Mouse (Mus musculus): Measurements from ENCODE around the gene Myo1c. TPM values are rescaled to one million over a fixed set of nuclear protein-coding genes. Genes with fewer than 3 reads are reported as not detected.

Myo1c gene
- 10 to 100 TPM; 18.0 to 20.7 TPM for total RNA-seq (2021)

DNA sequence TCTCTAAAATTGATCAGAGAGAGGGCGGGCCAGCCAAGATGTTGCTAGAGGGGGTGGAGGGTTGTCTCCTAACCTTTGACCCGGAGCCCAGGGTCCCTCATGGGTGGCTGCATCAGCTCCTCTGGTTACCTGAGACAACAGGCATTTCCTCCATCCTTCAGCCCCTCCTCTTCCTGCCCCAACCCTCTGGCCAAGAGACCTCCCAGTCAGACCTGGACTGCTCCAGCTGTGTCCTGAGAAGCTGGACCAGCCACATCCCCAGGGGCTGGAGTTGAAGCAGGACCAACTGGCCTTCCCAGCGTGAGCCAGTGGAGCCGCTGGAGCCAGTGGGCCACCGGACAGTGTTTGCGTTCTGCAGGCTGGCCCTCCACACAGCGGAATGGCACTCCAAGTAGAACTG is at the start of gene Myo1c:
TSS of gene Myo1c (plus strand) at position 194 of the 400 bp plus-strand sequence.
- intact Hi-C loops (cut with DNase I): no loop called here
- DNase-seq (ENCODE audit: low spot score in 2 of 2): no peak

- intact Hi-C loops (cut with DNase I): no loop called here
- DNase-seq (ENCODE audit: low spot score in 2 of 2): no peak
Observed at GRCm38 (mm10) chr11:75604826-75605225, 45.5 kb upstream of the Myo1c start.

DNA sequence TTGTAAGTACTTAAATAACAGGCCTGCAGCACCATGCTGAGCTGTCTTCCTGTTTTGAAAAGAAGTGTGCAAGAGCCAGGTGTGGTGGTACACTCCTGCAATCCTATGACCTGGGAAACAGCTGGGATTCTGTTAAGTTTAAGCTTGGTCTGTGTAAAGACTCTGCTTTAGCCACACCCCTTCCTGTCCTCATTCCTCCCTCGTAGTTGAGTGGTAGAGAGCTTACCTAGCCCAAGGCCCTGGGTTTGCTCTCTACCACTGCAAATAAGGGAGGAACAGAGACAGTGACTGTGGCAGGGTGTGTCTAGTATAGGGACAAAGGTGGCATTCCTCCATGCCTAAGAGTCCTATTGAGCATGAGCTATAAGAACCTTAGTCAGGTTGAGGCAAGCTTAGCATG is 45.0 kb upstream of the Myo1c start:
- intact Hi-C loops (cut with DNase I): no loop called here
- no peak for DNase-seq (ENCODE audit: low spot score in 2 of 2)

- DNase-seq (ENCODE audit: low spot score in 2 of 2): no peak
- intact Hi-C loops (cut with DNase I): no loop called here
Observed at GRCm38 (mm10) chr11:75608776-75609175, 41.5 kb upstream of the Myo1c start.

DNA sequence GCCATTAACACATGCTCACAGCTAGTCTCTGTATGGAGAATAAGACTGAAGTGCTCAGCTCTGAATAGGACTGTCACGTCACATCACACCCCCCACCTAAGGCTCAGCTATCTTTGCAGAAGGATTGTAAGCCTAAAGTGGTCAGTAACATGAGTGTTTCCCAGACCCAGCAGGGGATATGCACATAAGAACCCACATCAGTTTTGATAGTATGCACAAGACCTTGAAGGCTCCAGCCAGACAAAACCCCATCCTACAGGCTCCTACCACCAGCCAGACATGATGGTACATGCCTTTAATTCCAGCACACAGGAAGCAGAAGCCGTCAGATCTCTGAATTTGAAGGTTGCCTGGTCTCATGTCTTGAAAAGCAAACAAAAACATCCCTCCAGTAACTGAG is 40.3 kb upstream of the Myo1c start:
- intact Hi-C loops (cut with DNase I): no loop called here

GRCm38 (mm10) chr11:75614769-75615168 is 35.5 kb upstream of the Myo1c start:
- intact Hi-C loops (cut with DNase I): no loop called here
- DNase-seq (ENCODE audit: low spot score in 2 of 2): no peak

More for the DNA sequence above, 40.3 kb upstream of the Myo1c start:
- DNase-seq (ENCODE audit: low spot score in 2 of 2): no peak

- intact Hi-C loops (cut with DNase I): no loop called here
- no peak for DNase-seq (ENCODE audit: low spot score in 2 of 2)
Observed at GRCm38 (mm10) chr11:75615556-75615955, 34.7 kb upstream of the Myo1c start.

DNA sequence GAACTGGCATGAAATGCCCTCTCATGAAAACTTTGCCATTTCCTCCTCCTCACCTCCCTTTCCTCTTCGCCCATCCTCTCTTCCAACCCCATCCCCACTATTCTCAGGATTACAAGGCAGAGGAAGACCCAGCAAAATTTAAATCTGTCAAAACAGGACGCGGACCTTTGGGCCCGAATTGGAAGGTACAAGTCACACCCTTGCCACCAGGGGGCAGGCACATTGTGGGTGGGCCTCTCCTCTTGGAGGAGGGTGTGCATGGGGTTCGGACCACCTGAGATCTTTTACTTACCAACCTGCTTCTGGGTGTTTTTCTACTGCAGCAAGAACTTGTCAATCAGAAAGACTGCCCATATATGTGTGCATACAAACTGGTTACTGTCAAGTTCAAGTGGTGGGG is 31.2 kb upstream of the Myo1c start:
- DNase-seq (ENCODE audit: low spot score in 2 of 2): no peak
- intact Hi-C loops (cut with DNase I): no loop called here

DNA sequence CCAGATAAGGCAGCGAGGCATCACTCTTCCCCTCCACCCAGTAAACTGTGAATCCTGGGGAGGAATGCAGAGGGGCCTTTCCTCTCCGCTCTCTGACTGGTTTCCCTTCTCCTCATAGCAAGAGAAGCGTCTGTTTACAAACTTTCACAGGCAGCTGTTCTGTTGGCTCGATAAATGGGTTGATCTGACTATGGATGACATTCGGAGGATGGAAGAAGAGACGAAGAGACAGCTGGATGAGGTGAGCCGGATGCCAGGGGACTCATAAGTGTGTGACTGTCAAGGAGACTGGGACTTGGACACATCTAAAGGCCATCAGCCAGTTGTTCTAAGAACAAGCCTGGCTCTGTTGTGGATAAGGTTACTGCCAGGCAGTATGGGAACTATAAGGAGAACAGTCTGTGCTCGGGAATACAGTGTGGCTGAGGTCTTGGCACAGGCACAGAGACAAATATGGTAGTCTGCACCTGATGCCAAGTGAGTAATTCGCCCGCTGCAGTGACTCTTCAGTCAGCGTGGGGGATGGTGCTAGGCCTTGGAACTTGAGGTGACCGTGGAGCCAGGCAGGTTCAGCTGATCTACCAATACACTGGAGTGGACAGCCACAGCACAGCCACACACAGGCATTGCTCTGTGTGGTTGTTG is 30.0 kb upstream of the Myo1c start:
- peak; percentile 57 to 59 for DNase-seq (ENCODE audit: low spot score in 2 of 2)
- intact Hi-C loops (cut with DNase I): no loop called here

DNA sequence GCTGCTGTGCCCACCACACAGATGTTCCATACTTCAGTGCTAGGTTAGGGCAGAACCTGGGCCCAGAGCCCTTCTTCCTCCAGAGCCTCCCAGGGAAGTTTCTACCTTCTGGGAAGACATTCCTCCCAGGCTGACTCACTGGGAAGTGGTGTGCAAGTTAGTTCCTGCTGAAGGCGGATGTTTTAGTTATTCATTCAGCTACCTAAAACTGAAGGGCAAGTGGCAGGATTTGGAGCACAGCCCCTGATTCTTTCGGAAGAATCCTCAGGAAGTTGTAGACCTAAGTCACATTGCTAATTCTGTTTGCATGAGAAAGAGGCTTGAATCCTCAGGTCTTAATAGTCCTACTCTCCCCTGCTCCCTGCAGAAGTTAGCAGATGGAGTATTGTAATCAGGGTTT is 28.9 kb upstream of the Myo1c start:
- no peak for DNase-seq (ENCODE audit: low spot score in 2 of 2)
- intact Hi-C loops (cut with DNase I): no loop called here

DNA sequence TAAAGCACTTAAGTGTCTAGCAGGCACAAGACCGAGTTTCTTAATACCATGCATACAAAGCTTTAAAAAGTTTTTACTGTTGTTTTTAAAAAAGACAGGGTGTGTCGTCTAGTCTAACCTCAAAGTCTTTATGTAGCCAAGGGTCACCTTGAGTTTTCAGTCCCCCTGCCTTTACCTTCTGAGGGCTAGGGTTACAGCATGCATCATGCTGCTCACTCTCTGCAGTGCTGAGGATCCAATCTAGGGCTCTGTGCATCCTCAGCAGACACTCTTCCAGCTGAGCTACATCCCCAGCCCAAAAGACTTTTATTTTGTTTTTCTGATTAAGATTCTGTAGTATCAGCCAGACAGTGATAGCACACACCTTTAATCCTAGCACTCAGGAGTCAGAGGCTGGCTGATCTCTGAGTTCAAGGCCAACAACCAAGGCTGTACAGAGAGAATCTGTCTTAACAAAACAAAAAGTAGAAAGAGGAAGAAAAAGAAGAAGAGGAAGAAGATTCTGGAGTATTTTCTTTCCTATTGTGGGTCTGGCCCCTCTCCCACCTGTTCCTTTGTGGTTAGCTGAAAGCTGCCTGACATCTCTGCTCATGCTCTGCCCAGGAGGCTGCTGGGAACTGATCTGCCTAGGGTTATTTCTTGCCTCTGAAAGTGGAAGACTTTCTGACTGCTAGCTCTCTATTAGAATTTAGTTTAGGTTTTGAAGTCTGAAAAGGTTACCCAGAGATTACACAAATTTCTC is 27.5 kb upstream of the Myo1c start:
- DNase-seq (ENCODE audit: low spot score in 2 of 2): no peak
- intact Hi-C loops (cut with DNase I): no loop called here

DNA sequence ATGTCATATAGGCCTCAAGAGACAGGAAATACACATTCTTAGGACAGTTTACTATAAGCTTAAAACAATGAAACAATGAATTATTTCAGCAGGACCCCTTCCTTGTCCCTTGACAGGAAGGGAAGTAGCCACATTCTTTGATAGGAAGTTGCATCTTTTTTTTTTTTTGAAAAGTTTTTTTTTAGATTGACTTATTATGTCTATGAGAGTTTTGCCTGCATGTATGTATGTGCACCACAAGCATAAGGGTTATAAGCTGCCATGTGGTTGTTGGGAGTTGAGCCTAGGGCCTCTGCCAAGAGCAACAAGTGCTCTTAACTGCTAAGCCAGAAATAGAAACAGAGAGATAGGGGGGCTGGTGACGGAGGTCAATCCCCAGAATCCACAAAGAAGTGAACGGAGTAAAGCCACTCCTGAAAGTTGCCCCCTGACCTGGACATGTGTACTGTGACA is 26.2 kb upstream of the Myo1c start:
- intact Hi-C loops (cut with DNase I): no loop called here
- DNase-seq (ENCODE audit: low spot score in 2 of 2): no peak

- peak in 1 of 2 experiments; percentile 38 for DNase-seq (ENCODE audit: low spot score in 2 of 2)
- intact Hi-C loops (cut with DNase I): no loop called here
Observed at GRCm38 (mm10) chr11:75625820-75626219, 24.5 kb upstream of the Myo1c start.

- DNase-seq (ENCODE audit: low spot score in 2 of 2): no peak
- intact Hi-C loops (cut with DNase I): loop anchor here (5.0 kb wide), 1 partner anchor 47 kb away; the partner anchor contains the start of gene Crk
Observed at GRCm38 (mm10) chr11:75630098-75630497, 20.2 kb upstream of the Myo1c start.

DNA sequence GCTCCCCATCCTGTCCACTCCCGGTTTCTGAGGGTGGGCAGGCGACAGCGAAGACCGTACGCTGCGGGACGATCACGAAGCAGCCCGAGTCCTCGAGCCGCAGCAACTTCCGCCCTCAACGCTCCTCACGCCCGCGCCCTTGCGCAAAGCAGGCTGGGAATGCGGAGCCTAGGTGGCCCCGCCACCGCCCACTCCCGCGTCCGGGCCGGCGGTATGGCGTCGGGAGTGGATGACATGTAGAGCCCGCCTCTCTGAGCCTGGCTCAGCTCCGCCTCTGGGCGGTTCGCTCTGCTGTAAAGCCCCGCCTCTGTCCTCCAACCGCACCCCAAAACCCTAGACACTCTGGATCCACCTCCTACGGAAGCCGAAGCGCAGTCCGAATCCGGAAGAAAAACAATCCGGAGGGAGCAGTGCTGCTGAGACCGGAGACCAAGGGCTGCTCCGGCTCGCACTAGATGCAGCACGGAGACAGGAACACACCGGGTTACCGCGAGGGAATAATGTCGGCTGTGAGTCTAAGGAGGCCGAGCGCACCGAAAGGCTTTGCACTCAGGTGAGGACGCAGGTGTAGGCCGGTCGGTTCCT is 19.6 kb upstream of the Myo1c start, which contains the start of gene Inpp5k:
TSS of gene Inpp5k (plus strand) at position 344 of the 585 bp plus-strand sequence.
- DNase-seq (ENCODE audit: low spot score in 2 of 2): peak; percentile 97 to 99
- intact Hi-C loops (cut with DNase I): loop anchor here (5.0 kb wide), 1 partner anchor 47 kb away; the partner anchor contains the start of gene Crk

DNA sequence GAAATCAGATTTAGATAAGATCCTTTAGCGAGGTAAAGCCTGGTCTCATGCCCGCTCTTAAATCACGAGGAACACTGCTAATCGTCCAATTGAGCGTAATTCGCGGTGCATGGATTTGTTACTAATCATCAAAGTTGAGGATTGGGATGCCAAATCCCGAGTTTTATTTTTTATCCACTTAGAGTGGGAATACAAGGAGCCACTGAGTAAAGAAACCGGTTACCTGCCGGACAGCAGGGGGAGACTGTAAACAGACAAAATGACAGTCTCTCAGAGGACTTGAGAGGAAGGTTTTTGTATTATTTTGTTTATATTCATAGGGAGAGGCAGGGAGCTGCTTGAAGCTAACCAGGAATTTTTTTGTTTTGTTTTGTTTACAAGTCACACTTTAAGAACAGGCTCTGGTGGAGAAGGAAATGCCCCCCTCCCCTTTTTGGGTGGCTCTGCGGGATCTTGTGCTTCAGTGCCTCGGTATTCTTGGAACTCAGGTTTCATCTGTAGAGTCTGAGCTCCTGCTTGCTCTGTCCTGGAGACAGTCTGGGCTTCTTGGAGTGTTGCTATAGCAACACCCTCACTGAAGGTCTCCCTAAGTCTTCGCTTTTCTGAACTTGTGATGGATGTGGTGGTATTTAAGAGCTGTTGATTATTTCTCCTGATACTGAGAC is 18.6 kb upstream of the Myo1c start:
- DNase-seq (ENCODE audit: low spot score in 2 of 2): no peak
- intact Hi-C loops (cut with DNase I): loop anchor here (5.0 kb wide), 1 partner anchor 46 kb away; the partner anchor contains the start of gene Crk

DNA sequence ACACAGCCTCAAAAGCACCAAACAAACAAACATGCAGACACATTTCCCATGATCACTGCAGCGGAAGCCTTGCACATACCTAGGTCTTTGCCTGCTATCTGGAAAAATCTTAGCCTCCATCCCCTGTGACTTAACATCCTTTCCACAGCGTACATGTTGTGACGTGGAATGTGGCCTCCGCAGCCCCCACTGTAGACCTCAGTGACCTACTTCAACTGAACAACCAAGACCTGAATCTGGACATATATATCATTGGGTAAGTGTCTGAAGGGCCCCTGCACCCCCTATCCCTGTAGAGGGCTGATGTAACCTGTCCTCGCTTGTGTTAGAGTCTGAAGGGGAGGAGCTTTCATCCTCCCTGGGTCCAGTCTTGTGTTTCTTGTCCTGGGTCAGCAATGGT is 17.4 kb upstream of the Myo1c start:
- DNase-seq (ENCODE audit: low spot score in 2 of 2): no peak
- intact Hi-C loops (cut with DNase I): loop anchor here (5.0 kb wide), 1 partner anchor 44 kb away; the partner anchor contains the start of gene Crk

GRCm38 (mm10) chr11:75634801-75635200 is 15.5 kb upstream of the Myo1c start:
- intact Hi-C loops (cut with DNase I): loop anchor here (5.0 kb wide), 1 partner anchor 42 kb away; the partner anchor contains the start of gene Crk

DNA sequence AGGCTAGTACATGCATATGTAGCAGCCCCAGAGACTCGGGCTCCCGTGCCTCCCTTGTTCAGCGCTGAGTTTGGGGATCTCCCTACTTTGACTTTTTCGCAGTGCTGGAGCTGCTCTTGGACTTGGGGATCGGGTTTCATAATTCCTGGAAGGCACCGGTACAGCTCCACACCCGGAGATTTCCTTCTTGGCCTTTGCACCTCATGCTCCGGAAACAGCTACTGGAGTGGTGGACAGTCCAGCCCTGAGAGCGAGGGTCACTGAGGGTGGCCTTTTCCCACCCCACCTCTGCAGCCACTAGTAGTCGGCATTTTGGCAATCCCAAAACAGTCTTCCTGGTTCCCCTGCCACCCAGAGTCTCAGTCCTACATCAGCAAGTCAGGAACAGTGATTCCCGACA is 15.0 kb upstream of the Myo1c start:
- no peak for DNase-seq (ENCODE audit: low spot score in 2 of 2)
- intact Hi-C loops (cut with DNase I): no loop called here

More at GRCm38 (mm10) chr11:75634801-75635200, 15.5 kb upstream of the Myo1c start:
- no peak for DNase-seq (ENCODE audit: low spot score in 2 of 2)

GRCm38 (mm10) chr11:75643323-75643722 is 7.0 kb upstream of the Myo1c start:
- intact Hi-C loops (cut with DNase I): no loop called here
- no peak for DNase-seq (ENCODE audit: low spot score in 2 of 2)

All from left cerebral cortex, postnatal 36 days (tissue).